Mouse (Mus musculus) Patski (cell line): ENCODE measurements around the gene Zbtb46. TPM values are rescaled to one million over a fixed set of nuclear protein-coding genes. Genes with fewer than 3 reads are reported as not detected.

ENCODE experiments used
- ATAC-seq: fragments of 100-300 bp; one replicate; pipeline ENCODE4 v1.8.0; 2021
- CTCF ChIA-PET: fragments of 350-600 bp; sonication (Branson Sonifier 250); formaldehyde crosslinking; loops from one replicate; lab custom pipeline; 2022; ENCODE audit warnings: inconsistent platforms; lab: Charles Lee
- POLR2A ChIA-PET: fragments of 350-600 bp; sonication (Branson Sonifier 250); formaldehyde crosslinking; loops from one replicate; lab custom pipeline; 2022; ENCODE audit warnings: antibody characterized with exemption, inconsistent platforms; lab: Charles Lee
- DNase-seq: peaks from one replicate; pipeline ENCODE4 v3.0.0-alpha.2; 2011; ENCODE audit warnings: low read depth, low spot score
- H3K27me3 ChIP-seq: fragments of 371-371 bp; one replicate; pipeline ENCODE4 v1.5.1; 2021
- CTCF ChIP-seq: fragments of 100-300 bp; IDR thresholded peaks from one replicate; pipeline ENCODE4 v1.5.1; 2021
- in situ Hi-C: fragments of 300-500 bp; cut with MboI; formaldehyde crosslinking; loops from 3 replicates; pipeline ENCODE4 v1.11.1; 2018; ENCODE audit warnings: low pct_unique_long_range_greater_than_20kb, mixed read lengths
- polyA plus RNA-seq: library from polyadenylated mRNA; unstranded; gene quantifications from one replicate; pipeline ENCODE4 v1.2.3, GENCODE M21; 2021

The Zbtb46 gene
- polyA plus RNA-seq, 1 experiment from 2014 or later, result 9.4 TPM

DNA sequence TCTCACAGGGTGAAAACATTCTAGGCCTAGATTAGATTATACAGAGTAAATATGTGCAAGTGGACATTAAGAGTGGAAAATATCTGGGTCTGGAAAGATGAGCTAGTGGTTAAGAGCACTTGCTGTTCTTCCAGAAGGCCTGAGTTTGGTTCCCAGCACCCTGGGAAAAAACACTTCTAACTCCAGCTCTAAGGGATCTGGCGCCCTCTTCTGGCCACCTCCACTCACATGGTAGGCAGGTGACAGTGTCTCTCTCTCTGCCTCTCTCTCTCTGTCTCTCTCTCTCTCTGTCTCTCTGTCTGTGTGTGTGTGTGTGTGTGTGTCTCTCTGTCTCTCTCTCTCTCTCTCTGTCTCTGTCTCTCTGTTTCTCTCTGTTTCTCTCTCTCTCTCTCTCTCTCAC, 6.0 kb downstream of the Zbtb46 start:
- no peak for TF ChIP-seq CTCF
- ATAC-seq, result no peak
- CTCF ChIA-PET, result interaction anchor here (1.0 kb wide), 1 partner anchor 42 kb away, joined by 3 read pairs; no protein-coding TSS in a partner anchor
- DNase-seq, result no peak
- in situ Hi-C loops, result no loop called here
- no peaks in the 10 kb centered on the region for H3K27me3 ChIP-seq
- POLR2A ChIA-PET, result no interaction called here

DNA sequence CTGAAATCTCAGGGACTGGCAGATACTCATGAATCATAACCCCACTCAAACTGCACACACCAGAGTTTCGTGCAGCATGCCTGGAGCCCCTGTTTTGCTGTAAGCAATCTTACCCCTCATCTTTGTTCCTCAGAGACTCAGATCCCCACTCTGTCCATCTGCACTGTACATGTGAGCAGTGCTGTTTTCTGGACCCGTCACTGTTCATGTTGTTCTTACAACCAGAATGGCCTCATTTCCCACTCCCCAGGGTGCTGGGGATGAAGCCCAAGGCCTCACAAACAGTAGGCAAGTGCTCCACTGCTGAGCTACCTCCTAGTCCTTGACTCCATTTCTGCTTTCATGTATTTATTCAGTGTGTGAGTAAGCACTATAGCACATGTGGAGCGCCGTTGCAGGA, 7.0 kb downstream of the Zbtb46 start:
- CTCF ChIA-PET, result no interaction called here
- ATAC-seq, result no peak
- DNase-seq, result no peak
- no peak for TF ChIP-seq CTCF
- in situ Hi-C loops, result no loop called here
- POLR2A ChIA-PET, result no interaction called here
- no peaks in the 10 kb centered on the region for H3K27me3 ChIP-seq

DNA sequence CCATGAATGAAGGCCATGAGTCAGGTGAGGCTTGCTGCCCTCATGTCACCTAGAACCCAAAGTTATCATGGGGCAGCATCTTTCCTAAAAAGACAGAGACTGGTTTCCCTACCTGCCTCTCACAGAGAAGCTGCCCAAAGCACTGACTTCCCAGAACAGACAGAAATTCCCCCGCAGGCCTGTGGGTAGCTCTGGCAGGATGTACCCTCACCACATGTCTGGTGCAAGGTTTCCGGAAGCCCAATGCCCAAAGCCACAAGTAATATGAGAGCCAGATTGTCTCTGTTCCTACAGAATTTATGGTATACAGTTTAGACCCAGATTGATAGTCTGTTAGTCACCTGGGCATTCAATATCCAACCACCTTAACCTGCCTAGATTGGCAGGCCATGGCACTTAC, 16.2 kb downstream of the Zbtb46 start:
- TF ChIP-seq CTCF, result no peak
- ATAC-seq, result no peak
- CTCF ChIA-PET, result no interaction called here
- in situ Hi-C loops, result no loop called here
- no peaks in the 10 kb centered on the region for H3K27me3 ChIP-seq
- POLR2A ChIA-PET, result no interaction called here
- DNase-seq, result no peak

DNA sequence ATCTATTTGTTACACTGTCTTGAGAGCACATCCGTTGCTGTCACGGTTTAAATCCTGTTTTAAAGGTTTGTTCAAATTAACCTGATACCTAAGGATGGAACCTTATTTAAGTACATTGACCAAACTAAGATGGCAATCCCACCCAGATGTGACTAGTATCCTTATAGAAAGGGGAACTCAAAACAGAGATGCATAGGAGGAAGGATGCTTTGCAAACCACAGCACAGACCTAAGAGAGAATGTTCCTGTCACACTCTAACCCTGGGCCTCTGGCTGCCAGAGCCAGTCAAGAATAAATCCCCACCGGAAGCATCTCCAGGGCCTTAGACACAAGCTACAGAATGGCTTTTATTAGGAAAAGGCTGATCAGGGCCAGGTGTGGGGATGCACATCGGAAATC, 21.1 kb downstream of the Zbtb46 start:
- no peaks in the 10 kb centered on the region for H3K27me3 ChIP-seq
- TF ChIP-seq CTCF, result no peak
- ATAC-seq (no peak), DNase-seq (no peak)
- in situ Hi-C loops, result no loop called here
- POLR2A ChIA-PET, result interaction anchor here (0.9 kb wide), 1 partner anchor 44 kb away, joined by 3 read pairs; no protein-coding TSS in a partner anchor
- CTCF ChIA-PET, result no interaction called here

DNA sequence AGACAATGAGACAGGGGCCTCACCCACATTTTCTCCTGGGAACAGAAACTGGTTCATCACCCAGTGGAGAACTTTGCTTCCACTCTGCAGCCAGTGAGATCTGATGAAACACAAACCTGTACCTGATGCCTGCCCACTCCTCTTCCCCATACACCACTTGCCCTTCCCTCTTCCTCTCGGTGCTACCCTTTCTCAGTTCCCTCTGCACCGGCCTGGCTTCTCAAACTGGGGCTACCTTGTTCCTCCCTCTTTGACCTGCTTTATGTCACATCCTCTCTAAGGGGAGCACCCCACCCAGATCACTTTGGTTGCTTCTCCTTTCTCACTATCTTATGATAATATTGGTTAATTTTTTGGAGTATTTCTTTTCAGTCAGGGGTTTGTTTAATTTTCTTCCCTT, 23.0 kb downstream of the Zbtb46 start:
- ATAC-seq (no peak), DNase-seq (no peak)
- ChIA-PET POLR2A (no interaction called here), CTCF (no interaction called here)
- TF ChIP-seq CTCF, result no peak
- no peaks in the 10 kb centered on the region for H3K27me3 ChIP-seq
- in situ Hi-C loops, result no loop called here

DNA sequence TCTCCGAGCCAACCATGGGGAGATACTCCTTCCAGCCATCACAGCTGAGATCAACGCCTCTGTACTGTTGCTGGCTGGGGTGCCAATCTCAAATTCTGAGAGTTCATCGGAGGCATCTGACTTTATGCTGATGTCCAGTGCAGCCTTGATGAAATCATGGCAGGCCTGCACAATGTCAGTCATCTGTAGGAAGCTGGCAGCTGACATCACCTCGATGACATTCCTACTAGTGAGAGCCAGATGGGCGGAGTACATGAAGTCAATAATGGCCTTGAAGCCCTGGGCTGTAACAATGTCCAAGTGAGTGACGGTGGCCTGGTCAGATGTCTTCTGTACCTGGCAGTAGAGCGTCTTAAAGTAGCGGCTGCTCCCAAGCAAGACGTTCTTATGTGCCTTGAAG, 35.4 kb downstream of the Zbtb46 start:
- POLR2A ChIA-PET, result no interaction called here
- in situ Hi-C loops, result no loop called here
- DNase-seq (no peak), ATAC-seq (no peak)
- no peaks in the 10 kb centered on the region for H3K27me3 ChIP-seq
- CTCF ChIA-PET, result interaction anchor here (1.5 kb wide), 1 partner anchor 31 kb away, joined by 4 read pairs; no protein-coding TSS in a partner anchor
- no peak for TF ChIP-seq CTCF

DNA sequence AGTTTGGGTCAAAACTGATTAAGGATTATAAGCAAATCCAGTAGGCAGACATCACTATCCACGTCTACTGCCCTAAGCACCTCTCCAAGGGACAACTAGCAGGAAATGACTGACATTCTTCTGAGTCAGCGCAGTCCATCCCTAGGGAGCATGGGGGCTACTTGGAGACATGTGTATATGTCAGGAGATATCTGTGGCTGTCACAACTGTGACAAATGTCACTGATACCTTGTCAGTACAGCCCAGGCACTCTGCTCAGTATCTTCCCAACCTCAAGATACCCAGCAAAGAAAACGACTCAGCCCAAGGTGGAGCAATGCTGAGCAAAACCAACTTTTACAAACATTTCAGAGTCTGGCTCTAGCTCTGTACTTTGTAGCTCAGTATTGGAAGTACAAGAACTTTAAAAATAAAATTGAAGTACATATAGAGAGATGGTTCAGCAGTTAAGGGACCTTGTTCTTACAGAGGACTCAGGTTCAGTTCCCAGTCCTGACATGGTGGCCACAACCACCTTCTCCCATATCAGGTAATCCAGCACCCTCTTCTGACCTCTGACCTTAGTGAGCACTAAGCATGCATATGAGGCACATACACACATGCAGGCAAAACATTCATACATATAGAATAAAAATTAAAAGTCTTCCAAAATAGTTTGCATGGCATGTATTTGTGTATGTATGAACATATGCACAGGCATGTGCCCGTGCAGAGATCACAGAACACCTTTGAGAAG, 38.2 kb downstream of the Zbtb46 start:
- CTCF ChIA-PET, result no interaction called here
- TF ChIP-seq CTCF, result no peak
- in situ Hi-C loops, result no loop called here
- no peaks in the 10 kb centered on the region for H3K27me3 ChIP-seq
- POLR2A ChIA-PET, result no interaction called here
- DNase-seq (no peak), ATAC-seq (no peak)

DNA sequence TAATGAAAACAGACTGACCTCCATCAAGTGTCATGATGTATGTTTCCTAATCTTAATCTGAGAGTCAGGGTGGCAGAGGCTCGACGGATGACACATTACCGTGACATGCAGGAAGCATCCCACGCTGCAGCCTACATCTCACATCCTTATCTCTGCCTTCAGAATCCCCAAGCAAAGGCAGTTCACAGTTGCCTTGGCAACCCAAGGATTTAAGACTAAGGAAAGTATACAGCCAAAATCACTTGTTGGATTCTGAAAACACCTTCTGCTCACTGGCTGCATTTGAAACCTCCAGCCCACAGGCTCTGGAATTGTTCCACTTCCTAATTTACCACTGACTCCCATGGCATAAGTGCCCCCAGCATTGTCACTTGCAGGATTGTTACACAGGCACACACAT, 38.8 kb downstream of the Zbtb46 start:
- POLR2A ChIA-PET, result no interaction called here
- H3K27me3 ChIP-seq, result no peaks in the 10 kb centered on the region
- TF ChIP-seq CTCF, result no peak
- DNase-seq, result no peak
- no peak for ATAC-seq
- in situ Hi-C loops, result no loop called here
- CTCF ChIA-PET, result interaction anchor here (2.6 kb wide), 1 partner anchor 76 kb away, joined by 8 read pairs; the partner anchor contains the start of gene Tpd52l2

DNA sequence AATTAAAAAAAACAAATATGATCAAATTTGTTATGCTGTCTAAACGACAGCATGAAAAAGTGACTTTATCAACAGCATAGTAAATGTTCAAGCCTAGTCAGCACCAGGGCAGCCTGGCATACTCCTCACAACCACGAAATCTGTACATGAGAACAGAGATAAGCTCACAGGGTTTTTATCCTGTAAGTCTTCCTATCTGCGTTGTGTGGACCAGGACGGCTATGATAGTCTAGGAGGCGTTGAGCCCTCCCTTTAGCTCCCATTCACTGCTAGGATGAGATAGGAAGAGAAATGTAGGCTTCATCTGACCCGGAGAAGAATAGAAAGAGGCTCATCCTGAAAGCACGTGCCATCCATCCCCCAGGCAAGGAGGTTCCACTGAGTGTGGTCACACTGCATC, 39.9 kb downstream of the Zbtb46 start:
- DNase-seq (no peak), ATAC-seq (no peak)
- TF ChIP-seq CTCF, result no peak
- ChIA-PET CTCF (interaction anchor here (2.6 kb wide), 1 partner anchor 77 kb away, joined by 8 read pairs; the partner anchor contains the start of gene Tpd52l2), POLR2A (no interaction called here)
- in situ Hi-C loops, result loop anchor here (5.0 kb wide), 1 partner anchor 38 kb away; the partner anchor contains the start of gene Zbtb46
- H3K27me3 ChIP-seq, result no peaks in the 10 kb centered on the region

DNA sequence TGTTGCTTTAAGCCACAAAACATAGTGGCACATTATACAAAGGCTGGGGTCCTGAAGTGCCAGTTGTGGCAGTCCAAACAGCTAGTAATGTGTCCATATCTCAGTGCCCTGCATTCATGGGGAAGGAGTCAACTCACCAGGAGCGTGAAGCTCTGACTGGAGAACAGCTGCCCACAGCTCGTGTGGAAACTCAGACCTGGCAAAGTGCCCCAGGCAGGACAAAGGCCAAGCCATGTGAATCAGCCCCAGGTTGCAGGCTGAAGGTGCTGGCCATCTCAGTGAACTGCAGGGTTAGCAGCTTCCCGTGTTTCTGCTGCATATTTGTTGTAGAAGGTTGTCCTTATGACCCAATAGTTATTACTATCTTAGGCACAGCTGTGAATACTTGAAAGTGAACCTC, 43.3 kb downstream of the Zbtb46 start:
- in situ Hi-C loops, result loop anchor here (5.0 kb wide), 1 partner anchor 41 kb away; the partner anchor contains the start of gene Zbtb46
- TF ChIP-seq CTCF, result no peak
- peak; percentile 33 for ATAC-seq
- ChIA-PET CTCF (interaction anchor here (0.9 to 1.8 kb wide), 6 partner anchors 16 to 179 kb away, joined by 3 to 7 read pairs (median 4); partner anchors contain the start of gene Tpd52l2), POLR2A (no interaction called here)
- DNase-seq, result no peak
- no peaks in the 10 kb centered on the region for H3K27me3 ChIP-seq

DNA sequence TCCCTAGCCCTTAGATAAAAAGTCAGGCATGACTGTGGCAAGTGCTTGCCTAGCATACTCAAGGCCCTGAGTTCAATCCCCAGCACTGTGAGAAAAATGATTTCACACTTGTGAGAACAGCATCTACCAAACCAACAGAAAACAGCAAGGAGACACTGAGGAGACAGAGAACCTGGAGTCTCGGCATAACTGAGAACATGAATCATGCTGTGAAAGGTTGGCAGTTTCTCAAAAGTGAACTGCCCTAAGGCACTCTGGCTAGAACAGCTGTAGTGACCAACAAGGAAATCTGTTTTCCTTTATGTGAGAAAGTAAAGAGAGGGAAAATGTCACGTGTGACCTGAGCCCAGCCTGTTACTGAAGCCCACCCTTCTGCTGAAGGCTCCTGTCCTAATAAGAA, 46.1 kb downstream of the Zbtb46 start:
- CTCF ChIA-PET, result interaction anchor here (3.7 kb wide), 1 partner anchor 83 kb away, joined by 44 read pairs; the partner anchor contains the start of gene Tpd52l2
- POLR2A ChIA-PET, result interaction anchor here (2.4 kb wide), 1 partner anchor 83 kb away, joined by 7 read pairs; the partner anchor contains the start of gene Tpd52l2
- in situ Hi-C loops, result no loop called here
- TF ChIP-seq CTCF, result no peak
- DNase-seq (no peak), ATAC-seq (peak; percentile 75)
- H3K27me3 ChIP-seq, result no peaks in the 10 kb centered on the region
